Mouse (Mus musculus) ES-Bruce4 (cell line): ENCODE measurements around the gene Rsl24d1.

Source experiments
- CTCF ChIP-seq: IDR thresholded peaks from one replicate; pipeline ENCODE4 v1.8.1; 2011; ENCODE audit warnings: low read depth, low read length
- POLR2A ChIP-seq: IDR thresholded peaks from one replicate; pipeline ENCODE4 v1.8.1; 2011; ENCODE audit warnings: low read length; ENCODE audit not compliant: insufficient read depth

DNA sequence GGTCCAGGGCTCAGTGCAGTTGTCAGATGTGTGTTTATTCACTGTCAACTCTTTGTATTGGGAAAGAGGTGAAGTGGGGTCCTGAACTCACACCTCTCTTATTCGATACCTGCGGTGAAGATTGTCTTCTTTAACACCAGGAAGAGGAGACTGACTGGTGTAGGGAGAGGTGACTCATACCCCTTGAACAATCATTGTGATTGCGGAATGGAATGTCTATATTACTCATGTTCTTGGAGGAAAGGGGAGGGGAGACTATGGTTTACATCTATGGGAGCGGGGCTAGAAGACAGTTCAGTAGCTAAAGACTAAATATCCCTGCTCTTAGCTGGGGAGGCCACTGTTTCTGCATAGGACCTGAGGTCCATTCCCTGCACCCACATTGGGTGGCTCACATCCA, 17.3 kb downstream of the Rsl24d1 start:
- TF ChIP-seq CTCF (no peak), POLR2A (no peak)
